Mouse (Mus musculus): ENCODE results near the gene St3gal5.
"Not testable (repeated sequence)": the region's sequence is repeated elsewhere in the genome, so short reads cannot be mapped to it uniquely, and the experiment has no call there.

Gene St3gal5

DNA sequence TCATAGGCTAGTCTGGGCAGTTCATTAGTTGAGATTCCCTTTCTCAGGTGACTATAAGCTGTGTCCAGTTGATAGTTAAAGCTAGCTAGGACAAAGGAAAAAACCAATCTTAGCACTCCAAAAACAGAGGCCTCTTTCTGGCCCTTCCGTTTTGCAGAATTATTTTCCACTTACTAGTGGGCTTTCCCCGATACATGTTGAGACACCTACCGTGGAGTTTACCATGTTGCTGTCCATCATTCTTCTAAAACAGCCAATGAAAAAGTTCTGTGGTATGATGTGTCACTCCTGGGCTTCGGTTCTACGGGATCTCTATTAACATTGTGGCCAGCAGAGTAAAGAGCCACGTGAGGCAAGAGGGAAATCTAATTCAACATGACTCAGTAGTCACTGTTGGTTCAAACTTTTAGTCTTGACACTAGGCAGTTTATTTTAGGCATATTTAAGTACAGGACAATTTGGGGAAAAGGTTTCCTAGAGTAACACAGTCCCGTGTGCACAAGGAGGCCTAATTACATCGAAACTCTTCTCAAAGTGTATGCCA lies 35.4 kb downstream of the St3gal5 start:
- in situ Hi-C loops (cut with MboI, MseI) = no loop called here

DNA sequence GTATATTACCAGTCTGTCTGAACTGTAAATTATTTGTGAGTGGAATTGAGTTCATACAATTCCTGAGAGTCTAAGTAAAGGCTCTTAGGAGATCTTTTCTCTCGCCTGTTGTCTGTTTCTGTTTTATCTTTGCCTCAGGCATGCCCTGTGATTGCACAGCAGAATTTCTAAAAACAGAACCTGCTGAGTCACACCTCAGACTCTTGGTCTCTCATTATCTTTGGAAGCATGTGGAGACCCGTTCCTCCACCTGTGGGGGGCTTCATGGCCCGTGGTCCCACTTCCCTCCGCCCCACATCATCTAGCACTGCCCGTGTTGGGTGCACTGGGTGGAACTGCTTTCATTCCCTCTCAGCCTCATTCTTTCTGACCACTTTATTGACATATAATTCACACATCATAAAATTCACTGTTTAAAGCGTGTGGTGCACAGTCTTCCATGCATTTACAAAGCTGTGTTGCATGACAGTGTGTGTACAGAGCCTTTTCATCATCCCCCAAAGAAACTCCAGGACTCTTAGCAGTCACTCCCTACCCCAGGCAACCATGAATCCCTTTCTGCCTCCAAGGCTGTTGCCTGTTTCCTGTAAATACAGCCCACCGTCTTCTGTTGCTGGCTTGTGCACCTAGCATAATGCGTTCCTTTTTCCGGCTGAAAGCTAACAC lies 37.6 kb downstream of the St3gal5 start:
- in situ Hi-C loops (cut with MboI, MseI) = no loop called here

DNA sequence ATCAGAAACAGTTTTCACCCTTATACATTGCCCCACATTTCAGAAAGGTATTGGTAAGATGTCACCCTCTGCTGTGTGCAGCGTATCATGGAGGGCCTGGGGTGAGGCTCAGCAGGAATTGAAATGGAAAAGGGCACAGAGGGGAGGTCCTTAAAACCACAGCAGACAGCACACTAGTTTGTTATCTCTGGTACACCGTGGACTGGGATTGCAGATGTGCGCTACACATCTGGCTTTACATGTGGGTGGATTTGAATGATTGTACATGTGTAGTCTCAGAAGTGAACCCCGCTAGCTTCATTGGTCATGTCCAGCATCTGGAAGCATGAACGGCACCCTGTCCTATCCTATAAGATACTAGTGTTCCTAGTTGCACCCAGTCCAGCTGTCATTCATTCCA lies 38.6 kb downstream of the St3gal5 start:
- in situ Hi-C loops (cut with MboI, MseI) = no loop called here

DNA sequence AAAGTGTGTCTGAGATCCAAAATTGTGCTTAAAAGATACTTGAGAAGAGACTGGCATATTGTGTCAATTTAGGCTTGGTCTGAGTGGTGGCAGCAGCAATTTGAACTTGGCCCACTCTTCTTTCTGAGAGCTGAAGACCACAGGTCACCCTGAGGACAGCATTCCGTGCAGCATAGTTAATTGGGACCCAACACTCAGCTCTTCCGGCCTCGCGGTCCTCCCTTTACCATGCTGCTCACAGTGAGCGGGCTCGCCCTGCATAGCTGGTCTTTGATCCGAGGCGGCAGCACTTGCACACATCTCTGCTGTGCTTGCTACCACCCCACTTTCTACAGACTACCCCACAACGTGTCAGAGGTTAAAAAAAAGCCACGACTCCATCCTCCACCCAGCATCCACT lies 39.2 kb downstream of the St3gal5 start:
- in situ Hi-C loops (cut with MboI, MseI) = no loop called here

DNA sequence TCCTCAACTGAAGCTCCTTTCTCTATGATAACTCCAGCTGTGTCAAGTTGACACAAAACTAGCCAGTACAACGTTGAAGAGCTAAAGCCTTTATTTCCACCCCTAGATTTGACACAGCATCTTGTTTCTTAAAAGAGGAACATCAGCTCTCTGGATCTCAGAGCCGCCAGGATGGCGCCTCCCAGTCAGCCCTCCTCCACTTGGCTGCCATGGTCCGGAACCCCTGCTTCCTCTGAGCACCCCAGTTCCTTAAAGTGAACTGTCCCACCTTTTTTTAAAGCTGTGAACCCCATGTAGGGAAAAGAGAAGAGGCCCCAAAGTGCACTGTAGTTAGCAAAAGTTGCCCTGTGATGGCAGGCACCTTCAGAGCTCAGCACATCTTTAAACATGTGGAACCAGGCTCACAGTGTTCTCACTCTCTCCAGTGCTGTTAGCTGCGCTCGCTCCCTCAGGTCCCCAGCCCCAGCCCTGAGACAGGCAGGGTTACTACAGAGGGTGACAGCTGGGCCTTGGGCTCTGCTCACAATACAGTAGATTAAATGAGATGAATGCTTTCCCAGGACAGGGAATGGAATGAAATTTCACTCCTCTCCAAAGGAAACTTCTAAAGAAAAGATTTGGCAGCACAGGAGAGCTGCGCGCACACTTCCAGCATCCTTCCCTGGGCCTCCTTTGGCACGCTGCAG lies 42.3 kb downstream of the St3gal5 start:
- in situ Hi-C loops (cut with MboI, MseI) = no loop called here

DNA sequence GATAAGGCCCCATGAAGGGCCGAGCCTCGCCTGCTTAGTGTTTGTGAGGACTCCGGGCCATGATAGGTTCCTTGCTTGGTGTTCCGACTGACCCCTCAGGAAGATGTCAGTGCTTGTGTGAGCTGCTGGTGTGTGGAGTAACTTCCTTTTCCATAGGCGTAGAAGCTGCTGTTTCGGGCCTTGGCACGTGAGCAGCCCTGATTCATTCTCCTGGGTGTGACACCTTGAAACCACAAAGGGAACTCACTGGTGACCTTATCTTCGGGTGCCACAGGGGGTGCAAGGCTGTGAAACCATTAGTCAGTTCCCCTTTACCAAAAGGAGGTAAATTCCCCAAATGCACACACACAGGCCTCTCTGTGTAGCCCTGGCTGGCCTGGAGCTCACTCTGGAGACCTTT lies 43.0 kb downstream of the St3gal5 start:
- in situ Hi-C loops (cut with MboI, MseI) = no loop called here

DNA sequence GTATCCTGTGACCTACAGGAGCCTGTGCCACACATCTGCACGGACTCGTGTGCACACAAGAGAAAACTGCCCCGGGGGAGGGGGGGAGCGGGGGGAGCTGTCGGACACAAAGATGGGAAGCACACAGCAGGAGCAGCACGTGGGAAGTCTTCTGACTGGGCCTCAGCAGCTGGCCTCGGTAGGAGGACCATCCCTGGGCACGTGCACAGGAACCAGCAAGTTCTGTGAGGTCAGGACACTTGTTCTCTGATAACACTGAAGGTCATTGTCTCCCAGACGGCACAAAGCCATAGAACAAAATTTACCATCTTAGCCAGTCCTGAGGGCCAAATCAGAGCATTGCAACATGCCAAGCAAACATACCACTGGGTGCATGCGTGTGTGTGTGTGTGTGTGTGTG lies 43.8 kb downstream of the St3gal5 start:
- in situ Hi-C loops (cut with MboI, MseI) = no loop called here

DNA sequence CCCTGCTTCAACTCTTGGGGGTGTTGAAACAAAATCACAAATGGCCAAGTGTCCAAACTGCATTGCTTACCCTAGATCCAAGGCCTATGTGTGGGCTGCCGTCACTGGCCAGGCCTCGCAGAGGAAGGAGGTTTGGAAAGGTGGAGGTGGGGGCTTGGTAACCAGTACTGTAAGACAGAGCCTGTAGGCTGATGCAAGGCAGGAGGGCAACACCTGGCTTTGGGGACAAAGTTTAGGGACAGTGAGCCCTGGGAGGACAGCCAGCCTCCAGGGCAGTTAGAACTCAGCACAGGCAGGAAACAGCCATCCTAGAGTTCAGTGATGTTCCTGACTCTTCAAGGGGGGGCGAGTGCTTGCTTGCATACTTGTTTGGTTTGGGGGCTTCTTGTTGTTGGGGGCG lies 45.2 kb downstream of the St3gal5 start:
- in situ Hi-C loops (cut with MboI, MseI) = no loop called here

DNA sequence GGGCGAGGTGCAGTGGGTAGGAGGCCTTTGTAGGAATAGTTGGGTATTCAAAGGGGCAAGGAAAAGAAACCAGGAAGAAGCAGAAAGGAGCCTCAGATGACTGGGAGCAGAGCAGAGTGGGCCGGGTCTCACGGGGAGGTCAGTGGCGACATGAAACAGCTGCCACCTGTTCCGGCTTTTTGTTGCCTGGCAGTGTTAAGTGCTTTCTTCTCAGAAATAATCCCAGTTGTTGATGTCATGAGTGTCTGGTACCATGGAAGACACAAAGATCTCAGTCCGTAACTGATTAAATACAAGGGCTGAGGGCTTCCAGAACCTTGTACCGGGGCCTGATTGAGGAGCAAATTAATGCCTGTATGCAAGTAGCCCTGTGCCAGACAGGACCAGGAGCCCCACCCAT lies 47.0 kb downstream of the St3gal5 start:
- in situ Hi-C loops (cut with MboI, MseI) = no loop called here

DNA sequence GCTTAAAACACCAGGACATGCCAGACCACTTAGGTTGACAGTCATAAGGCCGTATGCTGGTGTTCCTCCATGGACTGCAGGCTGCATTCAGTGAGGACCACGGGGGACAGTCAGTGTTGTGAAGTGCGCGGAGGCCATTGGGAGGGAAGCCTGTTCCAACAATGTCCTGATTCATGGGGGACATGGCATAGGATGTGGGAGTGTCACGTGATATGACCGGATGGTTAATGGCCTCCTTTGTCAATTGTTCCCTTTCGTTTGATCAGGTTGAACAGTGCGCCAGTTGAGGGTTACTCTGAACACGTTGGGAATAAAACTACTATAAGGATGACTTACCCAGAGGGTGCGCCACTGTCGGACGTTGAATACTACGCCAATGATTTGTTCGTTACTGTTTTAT lies 49.4 kb downstream of the St3gal5 start:
- in situ Hi-C loops (cut with MboI, MseI) = no loop called here

DNA sequence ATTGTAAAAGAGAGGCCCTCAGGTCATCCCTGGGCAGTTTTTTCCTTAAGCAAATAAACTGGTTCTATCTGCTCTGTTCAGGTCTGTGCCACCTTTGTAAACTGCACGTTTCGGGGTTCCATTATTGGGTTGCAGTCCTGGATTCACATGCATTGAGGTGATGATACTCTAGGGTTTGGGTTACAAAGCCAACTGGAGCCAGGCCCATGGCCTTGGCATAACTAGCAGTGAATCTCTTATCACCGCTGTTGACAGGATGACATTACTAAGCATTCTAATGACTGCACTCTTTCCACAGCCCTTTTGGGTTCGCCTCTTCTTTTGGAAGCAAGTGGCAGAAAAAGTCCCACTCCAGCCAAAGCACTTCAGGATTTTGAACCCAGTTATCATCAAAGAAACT lies 51.3 kb downstream of the St3gal5 start:
- in situ Hi-C loops (cut with MboI, MseI) = no loop called here

DNA sequence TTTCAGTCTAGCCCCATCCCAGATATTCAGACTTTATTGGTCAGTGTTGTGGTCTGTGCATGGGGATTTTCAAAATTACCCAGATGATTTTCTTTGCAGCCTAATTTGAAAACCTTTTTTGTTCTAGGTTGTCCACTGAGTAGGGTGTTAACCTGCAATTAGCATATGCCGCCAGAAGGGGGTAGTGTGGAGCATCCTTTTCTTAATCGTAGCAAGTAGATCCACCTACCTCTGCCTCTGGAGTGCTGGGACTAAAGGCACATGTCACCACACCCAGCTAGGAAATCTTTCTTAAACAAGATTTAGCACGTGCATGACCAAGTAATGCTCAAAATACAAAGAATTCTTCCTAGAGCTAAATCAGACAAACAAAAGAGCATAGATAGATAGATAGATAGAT lies 52.4 kb downstream of the St3gal5 start:
- in situ Hi-C loops (cut with MboI, MseI) = no loop called here

DNA sequence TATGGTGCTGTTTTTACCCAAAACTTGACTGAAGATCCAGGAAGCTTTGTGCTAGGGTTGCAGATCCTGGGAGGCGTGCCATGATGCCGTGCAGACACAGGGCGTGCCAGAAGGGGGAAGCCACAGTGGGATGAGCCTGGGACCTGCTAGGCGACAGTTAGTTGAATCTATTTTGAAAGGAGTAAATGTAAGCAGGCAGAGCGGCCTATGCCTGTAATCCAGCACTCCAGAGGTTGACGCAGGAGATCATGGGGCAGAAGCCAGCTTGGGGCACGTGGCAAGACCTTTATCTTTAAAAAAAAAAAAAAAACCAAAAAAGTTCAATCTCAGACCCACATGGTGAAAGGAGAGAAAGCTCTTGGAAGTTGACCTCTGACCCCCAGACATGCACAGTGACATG lies 55.3 kb downstream of the St3gal5 start:
- in situ Hi-C loops (cut with MboI, MseI) = no loop called here

DNA sequence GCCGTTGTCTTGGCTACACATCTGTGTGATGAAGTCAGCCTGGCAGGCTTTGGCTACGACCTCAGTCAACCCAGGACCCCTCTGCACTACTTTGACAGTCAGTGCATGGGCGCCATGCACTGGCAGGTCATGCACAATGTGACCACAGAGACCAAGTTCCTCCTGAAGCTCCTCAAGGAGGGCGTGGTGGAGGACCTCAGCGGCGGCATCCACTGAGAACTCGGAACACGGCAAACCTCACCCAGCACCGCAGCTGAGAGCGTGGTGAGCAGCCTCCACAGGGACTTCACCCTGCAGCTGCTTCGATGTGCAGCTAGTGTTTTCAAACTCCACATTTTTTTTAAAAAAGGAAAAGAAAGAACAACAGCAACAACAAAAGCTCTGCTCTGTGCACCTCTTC lies 56.1 kb downstream of the St3gal5 start:
- in situ Hi-C loops (cut with MboI, MseI) = no loop called here

DNA sequence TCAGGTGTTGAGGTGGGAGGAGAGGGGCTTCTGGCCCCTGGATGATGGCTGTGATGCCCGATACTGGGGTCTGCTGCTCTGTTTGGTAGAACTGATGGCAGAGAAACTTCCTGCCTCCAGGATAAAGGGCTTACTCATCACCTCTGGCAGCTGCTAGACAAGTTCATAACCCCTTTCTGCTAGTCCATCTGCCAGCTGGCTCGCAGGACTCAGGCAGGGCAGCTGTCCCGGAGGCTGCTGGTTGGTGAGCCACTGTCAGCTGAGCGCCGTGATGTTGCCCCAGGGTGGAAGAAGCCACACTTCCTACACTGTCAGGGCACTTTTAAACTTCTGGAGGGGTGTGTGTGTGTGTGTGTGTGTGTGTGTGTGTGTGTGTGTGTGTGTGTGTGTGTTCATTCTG lies 56.6 kb downstream of the St3gal5 start:
- in situ Hi-C loops (cut with MboI, MseI) = not testable (repeated sequence)

DNA sequence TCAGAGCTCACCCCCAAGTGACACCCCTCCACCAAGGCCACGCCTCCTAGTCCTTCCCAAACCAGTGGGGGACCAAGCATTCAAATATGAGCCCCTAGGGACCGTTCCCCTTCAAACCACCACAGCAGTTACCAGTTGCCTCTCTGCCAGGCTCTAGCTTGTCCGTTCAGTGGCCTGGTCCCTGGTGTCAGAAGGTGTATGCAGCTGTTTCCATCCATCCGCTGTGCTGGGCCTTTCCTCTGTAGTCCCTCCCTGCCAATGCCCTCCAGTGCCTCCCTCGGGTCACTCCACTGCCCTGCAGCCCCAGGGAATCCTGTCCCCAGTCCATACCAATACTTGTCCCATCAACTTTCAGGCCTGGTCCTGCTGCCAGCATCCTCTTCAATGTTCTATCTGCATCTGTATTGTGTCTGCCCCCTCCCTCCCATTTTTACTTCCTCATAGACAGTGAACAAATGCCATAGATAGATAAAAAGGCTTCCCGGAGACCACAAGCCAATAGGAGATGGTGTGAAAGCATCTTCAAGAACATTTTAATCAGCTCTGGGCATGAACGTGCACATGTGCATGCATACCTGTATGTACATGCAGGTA lies 57.6 kb downstream of the St3gal5 start:
- in situ Hi-C loops (cut with MboI, MseI) = no loop called here

DNA sequence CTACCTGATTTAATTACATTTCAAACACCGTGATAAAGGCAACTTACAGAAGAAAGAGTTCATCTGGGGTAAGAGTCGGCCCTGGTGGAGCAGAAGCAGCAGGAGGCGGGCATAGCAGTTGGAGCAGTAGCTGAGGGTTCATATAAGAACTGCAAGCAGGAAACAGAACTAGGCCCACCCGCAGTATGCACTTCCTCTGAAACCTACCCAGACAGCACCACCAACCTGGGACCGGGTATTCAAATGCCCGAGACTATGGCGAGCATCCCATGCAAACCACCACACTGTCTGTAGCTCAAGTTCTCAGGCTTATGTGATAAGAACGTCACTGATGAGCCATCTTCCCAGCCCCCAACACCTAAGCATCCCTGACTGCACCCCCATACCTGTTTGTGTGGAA lies 58.3 kb downstream of the St3gal5 start:
- in situ Hi-C loops (cut with MboI, MseI) = no loop called here

DNA sequence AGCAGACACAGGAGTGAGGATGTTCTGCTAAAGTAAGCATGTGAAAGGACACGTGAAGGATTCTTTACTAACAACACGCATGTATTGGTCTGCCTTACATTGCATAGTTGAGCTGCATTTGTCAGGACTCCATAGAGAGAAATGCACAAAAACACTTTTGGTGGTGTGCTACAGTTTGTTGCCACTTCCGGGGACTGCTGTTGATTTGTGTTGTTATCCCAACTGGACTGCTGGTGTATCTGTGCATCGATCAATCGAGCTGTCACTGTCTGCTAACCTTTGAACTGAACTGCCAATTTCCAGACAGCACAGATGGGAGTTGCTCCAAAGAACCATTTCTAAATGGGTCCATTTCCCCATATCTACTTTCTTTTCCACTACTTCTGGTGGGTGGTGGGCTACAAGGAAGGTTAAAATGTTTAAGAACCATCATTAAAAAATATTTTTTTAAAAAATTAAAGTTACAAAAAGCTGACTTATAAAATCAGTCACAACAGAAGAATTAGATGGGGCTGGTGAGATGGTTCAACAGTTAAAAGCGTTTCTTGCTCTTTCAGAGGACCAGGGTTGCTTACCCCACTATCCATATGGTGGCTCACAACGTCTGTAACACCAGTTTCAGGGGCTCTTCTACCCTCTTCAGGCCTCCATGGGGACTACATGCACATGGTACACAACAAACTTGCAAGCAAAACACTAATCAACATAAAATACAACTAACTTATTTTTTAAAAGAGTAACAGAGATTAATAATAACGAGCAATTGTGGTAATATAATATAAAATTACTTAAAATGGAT lies 61.8 kb downstream of the St3gal5 start:
- in situ Hi-C loops (cut with MboI, MseI) = no loop called here

DNA sequence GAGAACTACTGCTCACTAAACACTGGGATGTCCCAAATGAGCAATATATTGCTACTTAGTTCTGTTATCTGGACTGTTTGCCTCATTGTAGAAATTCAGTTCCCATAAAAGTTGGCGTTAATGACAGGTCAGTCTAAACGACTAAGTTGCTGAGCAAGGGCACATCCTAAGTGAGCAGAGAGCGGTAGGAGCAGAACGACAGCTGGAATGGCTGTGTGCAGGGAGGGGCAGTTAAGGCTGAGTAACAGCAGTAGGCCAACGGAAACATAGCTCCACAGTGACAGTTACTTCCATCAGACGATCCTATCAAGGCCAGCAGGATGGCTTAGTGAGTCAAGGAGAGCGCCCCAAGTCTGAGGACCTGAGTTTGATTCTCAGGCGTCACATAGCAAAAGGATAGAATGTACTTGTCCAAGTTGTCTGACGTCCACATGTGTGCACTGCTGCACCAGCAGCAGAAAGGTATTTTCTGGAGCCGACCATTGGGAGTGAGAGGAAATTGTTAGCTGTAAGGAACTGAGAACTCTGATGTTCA lies 62.5 kb downstream of the St3gal5 start:
- in situ Hi-C loops (cut with MboI, MseI) = loop anchor here (5.0 to 10.0 kb wide), 2 partner anchors 155 to 293 kb away; no protein-coding TSS in a partner anchor

DNA sequence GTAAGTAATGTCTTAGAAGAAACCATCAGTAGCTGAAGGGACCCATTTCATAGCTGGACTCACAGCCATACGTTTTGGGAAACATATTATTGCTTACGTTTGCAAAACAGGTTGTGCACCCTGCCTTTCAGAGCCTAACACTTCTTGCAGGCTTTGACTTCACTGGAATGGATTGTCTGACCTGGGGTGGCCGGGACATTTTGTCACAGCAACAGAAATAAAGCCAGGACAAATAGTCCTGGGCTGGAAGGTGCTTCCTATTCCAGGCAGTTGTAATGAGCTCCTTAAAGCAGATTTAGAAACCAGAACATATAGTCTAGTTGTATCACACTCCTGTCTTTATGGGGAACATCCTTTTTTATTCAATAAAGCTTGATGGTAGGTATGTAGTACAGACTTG lies 63.6 kb downstream of the St3gal5 start:
- in situ Hi-C loops (cut with MboI, MseI) = loop anchor here (5.0 to 10.0 kb wide), 2 partner anchors 156 to 294 kb away; no protein-coding TSS in a partner anchor

DNA sequence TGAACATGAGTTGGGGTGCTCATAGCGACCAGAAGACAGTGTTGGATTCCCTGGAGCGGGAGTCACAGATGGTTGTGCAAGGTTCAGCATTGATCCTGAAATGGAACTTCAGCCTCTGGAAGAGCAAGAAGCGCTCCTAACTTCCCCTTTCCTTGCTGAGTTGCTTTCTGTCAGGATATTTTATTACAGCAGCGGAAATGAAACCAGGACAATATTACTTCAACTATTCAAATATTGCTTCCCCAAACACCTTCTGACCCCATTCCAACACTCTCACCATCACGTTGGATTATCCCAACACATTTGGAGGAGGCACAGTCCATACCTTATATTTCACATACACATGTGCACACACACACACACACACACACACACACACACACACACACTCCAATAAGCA lies 64.4 kb downstream of the St3gal5 start:
- in situ Hi-C loops (cut with MboI, MseI) = loop anchor here (5.0 to 10.0 kb wide), 2 partner anchors 157 to 294 kb away; no protein-coding TSS in a partner anchor

Measured in T-helper 2 cell (primary cell).